Mouse (Mus musculus) intestine, embryonic 15.5 days (tissue): ENCODE measurements at regions not wholly inside any gene's neighbourhood (a gene's known extent, or its start where the extent isn't known, plus 50 kb on each side); places are given as distances from the start of the nearest gene placed in this dataset.
"Not testable (repeated sequence)": the region's sequence is repeated elsewhere in the genome, so short reads cannot be mapped to it uniquely, and the experiment has no call there.

Source experiments
- ATAC-seq: fragments of 200-750 bp; cut with Nextera tagmentation; 2 replicates; pipeline ENCODE4 v1.8.0; 2017; ENCODE audit warnings: moderate TSS enrichment, moderate library complexity
- H3K27ac ChIP-seq: fragments of 300-500 bp; sonication (generic); 2 replicates; pipeline ENCODE4 v1.5.1; 2015; ENCODE audit warnings: mild to moderate bottlenecking, inconsistent platforms
- H3K27me3 ChIP-seq: fragments of 300-500 bp; sonication (generic); replicated peaks from 2 replicates; pipeline ENCODE4 v1.6.1; 2015; ENCODE audit warnings: inconsistent platforms
- H3K36me3 ChIP-seq: fragments of 300-500 bp; sonication (generic); 2 replicates; pipeline ENCODE4 v1.6.1; 2015; ENCODE audit warnings: inconsistent platforms
- H3K4me1 ChIP-seq: fragments of 300-500 bp; sonication (generic); replicated peaks from 2 replicates; pipeline ENCODE4 v1.6.1; 2015; ENCODE audit warnings: inconsistent platforms
- H3K4me2 ChIP-seq: fragments of 300-500 bp; sonication (generic); replicated peaks from 2 replicates; pipeline ENCODE4 v1.6.1; 2015; ENCODE audit warnings: mild to moderate bottlenecking, inconsistent platforms
- H3K4me3 ChIP-seq: fragments of 300-500 bp; sonication (generic); replicated peaks from 2 replicates; pipeline ENCODE4 v1.5.1; 2015; ENCODE audit warnings: inconsistent platforms
- H3K9ac ChIP-seq: fragments of 300-500 bp; sonication (generic); 2 replicates; pipeline ENCODE4 v1.6.1; 2015; ENCODE audit warnings: inconsistent platforms
- H3K9me3 ChIP-seq: fragments of 300-500 bp; sonication (generic); 2 replicates; pipeline ENCODE4 v1.6.1; 2016; ENCODE audit warnings: inconsistent platforms
- WGBS: fragments of 180-500 bp; shearing (Covaris S2); methylation state at CpG from one replicate; pipeline ENCODE4 v1.1.7; 2015; 5-methylcytosine and 5-hydroxymethylcytosine counted together

DNA sequence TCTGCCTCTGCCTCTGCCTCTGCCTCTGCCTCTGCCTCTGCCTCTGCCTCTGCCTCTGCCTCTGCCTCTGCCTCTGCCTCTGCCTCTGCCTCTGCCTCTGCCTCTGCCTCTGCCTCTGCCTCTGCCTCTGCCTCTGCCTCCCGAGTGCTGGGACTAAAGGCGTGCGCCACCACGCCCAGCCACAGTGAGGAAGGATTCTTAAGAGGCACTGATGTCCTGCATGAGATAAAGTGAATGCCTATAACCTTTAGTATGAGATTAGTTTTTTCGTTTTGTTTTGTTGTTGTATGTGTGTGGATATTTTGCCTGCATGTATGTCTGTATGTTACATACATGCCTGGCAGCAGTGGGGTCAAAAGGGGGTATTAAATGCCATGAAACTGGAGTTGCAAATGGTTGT lies 63.2 kb downstream of the Hlx start:
- WGBS: 85% methylated on average over 5 of the region's 5 CpGs
- H3K27ac ChIP-seq, H3K27me3 ChIP-seq, H3K9me3 ChIP-seq, H3K36me3 ChIP-seq, H3K4me3 ChIP-seq, H3K9ac ChIP-seq, H3K4me1 ChIP-seq, H3K4me2 ChIP-seq, ATAC-seq: not testable (repeated sequence)

DNA sequence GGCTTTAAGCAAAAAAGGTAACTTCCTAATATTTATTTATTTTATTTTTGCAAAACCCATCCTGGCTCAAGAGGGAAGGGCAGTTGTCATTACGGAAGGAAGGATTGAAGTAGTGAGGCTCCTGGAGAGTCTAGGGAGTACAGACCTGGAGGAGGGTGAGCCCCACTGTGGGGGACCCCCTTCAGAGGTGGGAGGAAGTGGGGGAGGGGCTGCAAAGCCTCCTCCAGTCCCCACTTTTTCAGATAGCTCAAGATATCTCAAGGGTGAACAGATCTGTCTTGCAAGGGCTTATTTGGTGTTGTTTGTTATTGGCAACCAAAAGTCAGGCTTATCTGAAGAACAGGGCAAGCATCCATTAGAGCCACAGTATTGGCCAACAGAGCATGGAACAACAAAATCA lies 64.0 kb downstream of the Hlx start:
- 75% methylated on average over 1 of the region's 1 CpGs for WGBS
- Histone ChIP-seq H3K9ac (no peak overlapping the region), H3K36me3 (no peaks in the 10 kb centered on the region), H3K4me2 (no peak overlapping the region), H3K27ac (no peak overlapping the region), H3K4me3 (no peak overlapping the region), H3K9me3 (no peaks in the 10 kb centered on the region), H3K27me3 (no peaks in the 10 kb centered on the region), H3K4me1 (peaks cover 5% of the 10 kb centered on the region)
- no peak for ATAC-seq

DNA sequence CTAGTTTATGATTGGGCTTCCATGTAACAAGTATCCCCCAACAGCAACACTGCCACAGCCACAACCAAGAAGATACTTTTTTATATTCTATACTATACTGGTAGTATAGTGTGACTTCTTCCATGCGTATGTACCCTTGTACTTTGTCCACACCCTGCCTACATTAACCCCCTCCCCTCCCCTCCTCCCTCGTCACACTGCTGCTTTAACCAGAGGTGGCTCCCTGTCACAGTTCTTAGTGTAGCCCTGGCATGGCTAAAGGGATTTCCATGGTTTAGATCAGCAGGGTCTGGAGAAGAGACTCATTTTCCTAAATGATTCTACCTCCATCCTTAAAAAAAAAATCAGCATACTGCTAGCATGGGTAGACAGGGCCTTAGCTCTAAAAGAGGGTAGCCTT lies 64.4 kb downstream of the Hlx start:
- WGBS: 60% methylated on average over 2 of the region's 2 CpGs
- no peak overlapping the region for H3K27ac ChIP-seq
- ATAC-seq: no peak

GRCm38 (mm10) chr1:184665243-184665642 lies 67.2 kb downstream of the Hlx start:
- Histone ChIP-seq H3K4me2 (no peak overlapping the region), H3K36me3 (no peaks in the 10 kb centered on the region), H3K9ac (no peak overlapping the region), H3K27ac (no peak overlapping the region), H3K9me3 (no peaks in the 10 kb centered on the region), H3K4me1 (peaks cover 14% of the 10 kb centered on the region), H3K27me3 (no peaks in the 10 kb centered on the region), H3K4me3 (no peak overlapping the region)
- ATAC-seq: no peak
- 84% methylated on average over 12 of the region's 12 CpGs for WGBS

More for the DNA sequence above, 64.4 kb downstream of the Hlx start:
- no peaks in the 10 kb centered on the region for H3K27me3 ChIP-seq
- H3K4me3 ChIP-seq: no peak overlapping the region
- H3K9me3 ChIP-seq: no peaks in the 10 kb centered on the region
- no peak overlapping the region for H3K4me2 ChIP-seq
- no peak overlapping the region for H3K9ac ChIP-seq
- H3K36me3 ChIP-seq: no peaks in the 10 kb centered on the region
- H3K4me1 ChIP-seq: peaks cover 9% of the 10 kb centered on the region

DNA sequence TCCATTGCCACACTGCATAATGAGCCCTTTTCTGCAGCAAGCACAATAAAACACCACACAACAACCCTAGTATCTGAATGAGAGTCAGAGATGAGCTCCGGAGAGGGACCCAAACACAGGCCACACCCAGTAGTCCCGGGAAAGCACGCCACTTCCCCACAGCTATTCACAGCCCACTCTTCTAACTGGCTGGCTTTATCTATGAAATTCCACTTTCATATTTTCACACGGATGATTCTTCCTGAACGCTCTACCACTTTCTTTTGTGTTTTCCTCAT lies 68.4 kb downstream of the Hlx start:
- ATAC-seq: no peak
- Histone ChIP-seq H3K27me3 (no peaks in the 10 kb centered on the region), H3K36me3 (no peaks in the 10 kb centered on the region), H3K9ac (no peak overlapping the region), H3K4me1 (peaks cover 14% of the 10 kb centered on the region), H3K4me3 (no peak overlapping the region), H3K4me2 (peak overlapping the region; percentile 33), H3K27ac (0 out of 2 replicates have a peak overlapping the region, but pooled peaks have one; percentile 32), H3K9me3 (no peaks in the 10 kb centered on the region)
- 25% methylated on average over 5 of the region's 5 CpGs for WGBS

DNA sequence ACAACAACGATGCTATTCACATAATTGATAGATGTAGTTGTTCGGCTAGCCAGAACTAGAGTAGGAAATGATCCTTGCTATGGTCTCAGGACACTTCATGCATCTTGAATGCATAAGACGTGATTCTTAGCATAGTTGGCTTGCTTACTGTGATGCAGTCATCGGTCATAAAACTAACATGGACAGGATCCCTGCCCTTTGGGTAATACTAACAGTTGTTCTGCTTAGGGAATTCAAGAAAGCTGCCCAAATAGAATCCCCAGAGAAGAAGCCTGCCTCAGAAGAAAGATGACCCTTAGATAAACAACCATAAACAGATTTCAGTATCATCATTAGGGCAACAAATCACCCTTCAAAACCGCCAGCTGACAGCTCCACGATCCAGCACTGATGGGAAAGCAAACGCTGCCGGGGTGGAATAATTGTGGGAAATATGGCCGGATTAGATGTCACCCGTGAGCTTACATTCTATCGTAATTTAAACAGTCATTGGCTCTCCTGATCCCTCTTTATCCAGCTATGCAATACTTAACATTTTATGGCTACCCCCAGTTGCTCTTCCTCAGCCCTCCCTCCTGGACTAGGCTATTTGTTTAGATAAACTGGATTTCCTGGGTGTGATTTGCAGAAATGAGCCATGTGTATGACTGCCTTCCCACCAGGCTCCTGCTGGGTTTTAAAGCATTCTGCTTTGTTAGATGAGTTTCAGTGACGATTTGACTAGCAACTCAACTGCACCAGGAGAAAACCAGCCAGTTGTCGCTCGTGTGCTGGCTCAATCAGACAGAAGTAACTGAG lies 68.9 kb downstream of the Hlx start:
- H3K27me3 ChIP-seq: no peaks in the 10 kb centered on the region
- H3K9ac ChIP-seq: no peak overlapping the region
- H3K4me3 ChIP-seq: no peak overlapping the region
- no peaks in the 10 kb centered on the region for H3K36me3 ChIP-seq
- H3K27ac ChIP-seq: 0 out of 2 replicates have a peak overlapping the region, but pooled peaks have one; percentile 32
- no peak; the same call in 1 of the 2 replicates for ATAC-seq
- H3K9me3 ChIP-seq: no peaks in the 10 kb centered on the region
- WGBS: 16% methylated on average over 14 of the region's 14 CpGs
- H3K4me2 ChIP-seq: peak overlapping the region; percentile 33
- peaks cover 14% of the 10 kb centered on the region for H3K4me1 ChIP-seq

- H3K4me1 ChIP-seq: no peaks in the 10 kb centered on the region
- WGBS: 77% methylated on average over 4 of the region's 4 CpGs
- no peak for ATAC-seq
- H3K4me3 ChIP-seq: no peak overlapping the region
- H3K9me3 ChIP-seq: no peaks in the 10 kb centered on the region
- no peak overlapping the region for H3K27ac ChIP-seq
- no peak overlapping the region for H3K4me2 ChIP-seq
- no peaks in the 10 kb centered on the region for H3K27me3 ChIP-seq
- no peaks in the 10 kb centered on the region for H3K36me3 ChIP-seq
- H3K9ac ChIP-seq: no peak overlapping the region
Measured at GRCm38 (mm10) chr1:184650541-184651105, 81.8 kb downstream of the Hlx start.

- Histone ChIP-seq H3K4me1 (peaks cover 5% of the 10 kb centered on the region), H3K9ac (no peak overlapping the region), H3K27ac (no peak overlapping the region), H3K9me3 (no peaks in the 10 kb centered on the region), H3K4me3 (no peak overlapping the region), H3K27me3 (no peaks in the 10 kb centered on the region), H3K36me3 (no peaks in the 10 kb centered on the region), H3K4me2 (no peak overlapping the region)
- 94% methylated on average over 8 of the region's 8 CpGs for WGBS
- ATAC-seq: no peak
Measured at GRCm38 (mm10) chr1:184647920-184648540, 84.4 kb downstream of the Hlx start.

GRCm38 (mm10) chr1:184644767-184645598 lies 87.4 kb downstream of the Hlx start:
- H3K27ac ChIP-seq: no peak overlapping the region
- no peaks in the 10 kb centered on the region for H3K27me3 ChIP-seq
- no peaks in the 10 kb centered on the region for H3K9me3 ChIP-seq
- no peaks in the 10 kb centered on the region for H3K36me3 ChIP-seq
- H3K4me1 ChIP-seq: peaks cover 5% of the 10 kb centered on the region
- ATAC-seq: peak; percentile 90; the same call in 1 of the 2 replicates
- WGBS: 27% methylated on average over 9 of the region's 9 CpGs
- no peak overlapping the region for H3K4me2 ChIP-seq
- H3K4me3 ChIP-seq: no peak overlapping the region
- no peak overlapping the region for H3K9ac ChIP-seq

GRCm38 (mm10) chr1:184630695-184631475 lies 101.5 kb downstream of the Hlx start:
- H3K27ac ChIP-seq: no peak overlapping the region
- WGBS: 75% methylated on average over 13 of the region's 13 CpGs
- no peak overlapping the region for H3K4me3 ChIP-seq
- no peaks in the 10 kb centered on the region for H3K9me3 ChIP-seq
- H3K9ac ChIP-seq: no peak overlapping the region
- H3K4me2 ChIP-seq: no peak overlapping the region
- ATAC-seq: no peak
- no peaks in the 10 kb centered on the region for H3K36me3 ChIP-seq
- H3K4me1 ChIP-seq: no peaks in the 10 kb centered on the region
- H3K27me3 ChIP-seq: no peaks in the 10 kb centered on the region

- H3K36me3 ChIP-seq: no peaks in the 10 kb centered on the region
- WGBS: 85% methylated on average over 9 of the region's 9 CpGs
- no peak overlapping the region for H3K4me2 ChIP-seq
- no peak overlapping the region for H3K9ac ChIP-seq
- no peaks in the 10 kb centered on the region for H3K4me1 ChIP-seq
- H3K9me3 ChIP-seq: no peaks in the 10 kb centered on the region
- no peaks in the 10 kb centered on the region for H3K27me3 ChIP-seq
- H3K27ac ChIP-seq: no peak overlapping the region
- no peak for ATAC-seq
- H3K4me3 ChIP-seq: no peak overlapping the region
Measured at GRCm38 (mm10) chr1:184629194-184629593, 103.2 kb downstream of the Hlx start.
